Mouse (Mus musculus) cortical plate, adult 2 months (tissue): Measurements from ENCODE around the gene Lrrc8e. TPM values are rescaled to one million over a fixed set of nuclear protein-coding genes. Genes with fewer than 3 reads are reported as not detected.

Source experiments
- H3K27ac ChIP-seq: fragments of 200-500 bp; 2 replicates; pipeline ENCODE4 v1.5.1; 2012; ENCODE audit warnings: low read length, control low read depth, inconsistent platforms; ENCODE audit not compliant: insufficient read depth
- H3K4me1 ChIP-seq: fragments of 200-500 bp; 2 replicates; pipeline ENCODE4 v1.6.1; 2011; ENCODE audit warnings: low read length; ENCODE audit not compliant: control insufficient read depth, insufficient read depth
- H3K4me3 ChIP-seq: fragments of 200-500 bp; 2 replicates; pipeline ENCODE4 v1.5.1; 2011; ENCODE audit warnings: mild to moderate bottlenecking, low read length, control low read depth; ENCODE audit not compliant: insufficient read depth
- CTCF ChIP-seq: fragments of 200-500 bp; IDR thresholded peaks from 2 replicates; pipeline ENCODE4 v1.5.1; 2011; ENCODE audit warnings: mild to moderate bottlenecking, control low read depth, low read length; ENCODE audit not compliant: insufficient read depth; ENCODE audit errors: extremely low read depth
- POLR2A ChIP-seq: fragments of 200-500 bp; IDR thresholded peaks from 2 replicates; pipeline ENCODE4 v1.6.1; 2011; ENCODE audit warnings: mild to moderate bottlenecking, low read length, control low read depth; ENCODE audit not compliant: insufficient read depth; ENCODE audit errors: extremely low read depth
- polyA plus RNA-seq: library from polyadenylated mRNA; depleted of rRNA; stranded (reverse); fragments of >200 nt; gene quantifications from 2 replicates; pipeline ENCODE4 v1.2.3, GENCODE M21; 2012

The Lrrc8e gene
- polyA plus RNA-seq, 1 experiment = not detected

DNA sequence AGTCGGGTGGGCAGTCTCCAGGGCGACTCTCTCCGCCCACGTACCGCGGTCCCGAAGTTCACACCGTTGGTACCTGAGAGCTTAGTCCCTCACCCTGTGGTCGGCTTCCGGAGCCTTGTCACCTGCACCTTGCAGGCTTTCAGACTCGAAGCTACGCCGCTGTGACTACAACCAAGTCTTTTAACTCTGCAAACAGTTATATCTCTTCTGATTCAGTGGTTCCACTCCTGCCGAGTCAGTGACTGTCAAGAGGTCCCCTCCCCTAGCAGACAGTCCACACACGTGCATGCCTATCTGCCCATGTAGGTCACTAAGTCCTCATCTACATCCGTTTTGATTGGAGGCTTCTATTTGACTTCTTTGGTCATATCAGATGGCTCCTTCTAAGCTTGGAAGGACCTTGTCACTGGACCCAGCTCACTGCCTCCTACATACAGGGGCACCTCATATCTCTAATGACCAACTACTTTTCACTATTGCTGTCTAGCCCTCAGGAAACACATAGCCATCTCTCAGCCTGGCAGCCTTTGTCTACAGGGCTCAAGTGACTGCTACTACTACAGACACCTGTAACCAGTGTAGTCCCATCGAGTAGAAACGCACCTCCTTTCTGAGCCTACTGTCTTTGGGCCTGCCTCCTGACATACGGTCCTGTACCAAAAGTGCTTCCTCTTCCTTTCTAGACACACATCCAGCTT is 12.7 kb downstream of the Lrrc8e start:
- TF ChIP-seq POLR2A (peak; percentile 25; the same call in 1 of the 2 replicates), CTCF (no peak)
- H3K27ac ChIP-seq = no peak overlapping the region
- peak overlapping the region; percentile 81 for H3K4me3 ChIP-seq
- peaks cover 5% of the 10 kb centered on the region for H3K4me1 ChIP-seq

DNA sequence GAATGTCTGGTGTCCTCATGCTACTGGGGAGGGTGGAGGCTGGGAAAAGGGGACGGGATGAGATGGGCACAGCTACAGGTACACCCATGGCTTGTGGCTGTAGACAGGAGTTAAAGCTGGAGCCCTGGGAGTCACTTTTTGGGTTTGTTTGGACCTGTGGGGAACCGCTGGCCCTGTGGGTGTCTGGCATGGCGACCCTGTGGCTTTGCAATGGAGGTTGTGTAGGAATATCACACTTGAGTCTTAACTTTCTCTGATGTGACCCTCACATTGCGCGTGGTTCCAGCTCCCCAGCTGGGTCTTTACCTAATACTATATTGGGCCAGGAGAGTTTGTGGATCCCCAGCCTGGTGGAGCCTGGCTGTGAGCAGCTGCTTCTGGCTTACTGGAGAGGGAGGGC is 18.4 kb downstream of the Lrrc8e start:
- Histone ChIP-seq H3K4me1 (peaks cover 2% of the 10 kb centered on the region), H3K4me3 (no peak overlapping the region), H3K27ac (no peak overlapping the region)
- TF ChIP-seq CTCF = no peak
- TF ChIP-seq POLR2A = no peak

DNA sequence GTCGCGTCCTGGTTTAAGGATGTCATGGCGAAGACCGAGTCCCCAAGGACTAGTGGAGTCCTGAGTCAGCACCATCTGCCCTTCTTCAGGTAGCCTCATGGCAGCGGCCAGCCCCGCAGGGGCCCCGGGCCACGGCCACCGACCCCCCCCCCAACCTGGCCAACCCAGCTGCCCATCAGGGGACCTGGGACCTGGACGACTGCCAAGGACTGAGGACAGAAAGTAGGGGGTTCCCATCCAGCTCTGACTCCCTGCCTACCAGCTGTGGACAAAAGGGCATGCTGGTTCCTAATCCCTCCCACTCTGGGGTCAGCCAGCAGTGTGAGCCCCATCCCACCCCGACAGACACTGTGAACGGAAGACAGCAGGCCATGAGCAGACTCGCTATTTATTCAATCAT is 19.1 kb downstream of the Lrrc8e start:
- no peak overlapping the region for H3K27ac ChIP-seq
- no peaks in the 10 kb centered on the region for H3K4me1 ChIP-seq
- TF ChIP-seq CTCF = no peak
- TF ChIP-seq POLR2A = no peak
- no peak overlapping the region for H3K4me3 ChIP-seq

DNA sequence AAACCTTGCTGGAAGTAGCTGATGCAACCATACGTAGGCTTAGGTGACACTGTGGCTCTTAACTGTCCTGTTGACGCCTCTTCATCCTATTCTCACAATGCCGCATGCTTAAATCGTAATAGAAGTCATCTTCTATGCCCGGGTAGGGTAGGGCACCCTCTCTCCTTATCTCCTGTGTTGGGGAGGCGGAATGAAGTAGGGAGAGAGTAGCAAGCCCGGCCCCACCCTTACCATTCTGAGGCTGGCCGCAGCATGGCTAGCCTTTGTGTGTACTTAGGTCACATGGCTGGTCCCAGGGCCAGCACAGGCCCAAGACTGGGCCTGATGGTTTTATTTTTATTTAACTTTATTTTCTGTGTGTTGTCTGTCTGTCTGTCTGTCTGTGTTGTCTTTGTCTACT is 20.6 kb downstream of the Lrrc8e start:
- Histone ChIP-seq H3K4me1 (no peaks in the 10 kb centered on the region), H3K4me3 (no peak overlapping the region), H3K27ac (no peak overlapping the region)
- TF ChIP-seq CTCF (no peak), POLR2A (no peak)

DNA sequence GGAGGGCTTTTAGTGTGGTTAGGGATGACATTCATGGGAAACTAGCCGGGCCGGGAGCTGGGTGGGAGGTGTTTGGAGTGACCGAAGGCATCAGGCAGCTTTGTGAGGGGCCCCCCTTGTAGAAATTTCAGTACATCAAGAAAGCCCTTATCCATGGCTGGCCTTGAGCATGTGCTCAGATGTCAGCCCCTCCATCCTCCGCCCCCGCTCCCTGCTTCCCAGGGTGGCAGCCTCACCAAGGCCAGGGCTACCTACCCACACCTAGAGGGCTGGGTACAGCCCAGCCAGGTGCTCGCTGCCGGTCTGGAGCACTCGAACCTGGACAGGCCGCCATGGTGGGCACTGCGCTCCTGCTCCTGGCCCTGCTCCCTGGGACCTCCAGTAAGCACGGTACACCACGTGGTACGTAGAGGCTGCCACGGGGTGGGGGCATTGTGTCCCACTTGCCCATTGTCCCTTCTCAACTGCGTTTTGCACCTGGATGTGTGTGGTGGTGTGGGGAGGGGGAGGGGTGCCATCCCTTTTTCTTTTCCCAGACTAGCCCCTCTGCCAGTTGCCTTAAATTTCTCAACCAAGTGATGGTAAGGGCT is 21.4 kb downstream of the Lrrc8e start, which contains the start of gene Tgfbr3l:
TSS of gene Tgfbr3l (plus strand) at position 264 of the 590 bp plus-strand sequence.
- Histone ChIP-seq H3K4me3 (no peak within 1 kb of the TSS), H3K27ac (no peak within 1 kb of the TSS), H3K4me1 (peaks cover 3% of the 10 kb centered on the region)
- TF ChIP-seq POLR2A (no peak), CTCF (no peak)

DNA sequence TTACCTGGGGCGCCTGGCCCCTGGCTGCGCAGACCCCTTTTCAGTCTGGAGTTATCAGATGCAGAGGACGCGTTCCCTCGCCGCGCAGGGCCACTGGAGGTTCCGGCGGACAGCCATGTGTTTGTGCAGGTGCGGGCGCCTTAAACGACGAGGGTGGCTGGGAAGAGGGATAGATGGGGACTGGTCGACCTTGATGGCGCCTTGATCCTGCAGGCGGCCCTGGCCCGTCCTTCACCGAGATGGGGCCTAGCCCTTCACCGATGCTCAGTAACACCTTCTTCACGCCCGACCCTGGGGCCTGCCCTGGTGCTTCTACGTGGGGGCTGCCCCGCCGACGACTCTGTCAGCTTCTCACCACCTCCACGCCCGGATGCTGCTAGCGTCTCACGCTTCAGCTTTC is 22.6 kb downstream of the Lrrc8e start:
- H3K4me3 ChIP-seq = no peak overlapping the region
- H3K4me1 ChIP-seq = peaks cover 3% of the 10 kb centered on the region
- no peak overlapping the region for H3K27ac ChIP-seq
- TF ChIP-seq CTCF (no peak), POLR2A (no peak)

DNA sequence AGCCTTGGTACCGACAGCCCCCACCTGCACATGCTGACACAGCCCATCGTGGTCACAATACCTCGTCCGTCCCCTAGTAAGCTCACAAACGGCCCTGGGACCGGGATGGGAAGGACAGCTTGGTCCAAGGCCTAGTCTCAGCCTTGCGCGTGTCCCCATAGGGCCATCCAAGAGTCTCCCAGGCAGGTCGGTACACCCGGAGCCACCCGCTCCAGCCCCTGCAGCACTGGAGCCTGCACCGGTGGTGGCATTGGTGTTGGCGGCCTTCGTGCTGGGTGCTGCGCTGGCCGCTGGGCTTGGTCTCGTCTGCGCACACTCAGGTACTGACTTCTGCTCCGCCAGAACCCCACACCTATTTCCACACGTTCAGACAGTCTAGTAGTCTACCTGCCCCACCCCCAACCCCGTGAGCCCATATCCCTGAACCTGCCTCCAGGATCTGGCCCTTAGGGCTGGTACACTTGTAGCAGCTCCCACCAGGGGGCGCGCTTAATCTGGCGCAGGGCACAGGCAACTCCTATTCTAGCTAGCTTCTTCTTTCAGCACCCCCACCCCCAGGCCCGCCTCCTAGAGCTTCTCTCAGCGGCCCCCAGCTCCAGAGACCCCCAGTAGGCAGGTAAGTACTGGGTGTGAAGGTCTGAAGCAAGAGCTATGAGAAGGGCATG is 23.8 kb downstream of the Lrrc8e start:
- Histone ChIP-seq H3K27ac (no peak overlapping the region), H3K4me3 (no peak overlapping the region)

DNA sequence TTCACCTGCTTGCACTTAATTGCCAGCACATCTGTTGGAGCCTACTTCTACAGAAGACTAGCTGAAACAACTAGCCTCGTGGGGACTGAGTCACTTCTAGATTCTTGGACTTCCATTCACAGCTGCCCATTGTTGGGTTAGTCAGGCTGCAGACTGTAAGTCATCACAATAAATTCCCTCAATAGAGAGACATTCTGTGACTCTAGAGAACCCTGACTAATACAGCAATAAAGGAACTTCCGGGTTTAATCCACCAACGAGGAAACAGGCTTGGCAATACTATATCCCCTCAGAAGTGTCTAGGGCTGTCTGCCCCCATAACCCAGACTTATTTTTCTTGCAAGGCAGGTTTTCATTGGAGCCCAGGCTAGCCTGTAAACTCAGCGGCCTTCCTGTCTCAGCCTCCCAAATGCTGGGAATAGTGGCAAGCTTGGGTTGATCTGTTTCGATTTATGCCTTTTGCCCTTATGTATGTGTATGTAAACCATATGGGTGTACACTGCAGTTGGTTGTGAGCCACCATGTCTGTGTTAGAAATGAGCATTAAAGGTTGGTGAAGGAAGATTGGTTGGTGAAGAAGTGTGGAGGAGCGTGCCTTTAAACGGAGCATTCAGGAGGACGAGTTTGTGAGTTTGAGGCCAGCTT is 25.6 kb downstream of the Lrrc8e start:
- Histone ChIP-seq H3K4me3 (peak overlapping the region; percentile 94), H3K4me1 (peaks cover 4% of the 10 kb centered on the region), H3K27ac (no peak overlapping the region)
- TF ChIP-seq CTCF = no peak
- TF ChIP-seq POLR2A = no peak

More for the DNA sequence above, 23.8 kb downstream of the Lrrc8e start:
- H3K4me1 ChIP-seq = peaks cover 3% of the 10 kb centered on the region
- TF ChIP-seq POLR2A = no peak
- TF ChIP-seq CTCF = peak; percentile 76
